Mouse (Mus musculus) heart, postnatal 36 days (tissue): ENCODE data around the gene Npas3. TPM values are rescaled to one million over a fixed set of nuclear protein-coding genes. Genes with fewer than 3 reads are reported as not detected.

Experiments
- DNase-seq, 2 experiments: peaks; one replicate each; pipeline ENCODE4 v3.0.0; 2021 to 2022
- intact Hi-C: fragments of 180-260 bp; cut with DNase I; formaldehyde crosslinking; loops from one replicate; pipeline ENCODE4 v1.15.1; 2025
- total RNA-seq, 2 experiments: library from RNA; stranded (reverse); gene quantifications; 2 replicates each; pipeline ENCODE4 v1.2.3; 2021

The Npas3 gene
- total RNA-seq, 2 experiments from 2014 or later, result 0.79 to 0.83 TPM

DNA sequence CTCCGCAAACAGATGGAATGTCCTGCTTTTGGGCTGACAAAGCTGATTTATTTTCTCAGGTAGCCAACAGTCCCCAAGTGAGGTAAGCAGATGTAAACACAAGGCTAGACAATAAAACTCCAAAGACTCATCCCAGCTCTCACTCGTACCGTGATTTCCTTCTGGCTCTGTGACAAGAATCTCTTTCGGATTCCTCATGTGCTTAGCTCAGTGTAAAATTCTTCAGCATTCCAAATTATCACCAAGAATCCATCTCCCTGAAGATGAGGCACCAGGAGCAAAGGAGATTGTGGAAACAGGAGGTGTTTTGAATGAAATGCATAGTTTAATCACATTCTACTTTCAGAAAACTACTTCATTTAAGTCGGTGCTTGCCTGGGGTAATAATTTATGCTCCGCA is 509.2 kb downstream of the Npas3 start:
- intact Hi-C loops, result no loop called here
- no peak for DNase-seq

DNA sequence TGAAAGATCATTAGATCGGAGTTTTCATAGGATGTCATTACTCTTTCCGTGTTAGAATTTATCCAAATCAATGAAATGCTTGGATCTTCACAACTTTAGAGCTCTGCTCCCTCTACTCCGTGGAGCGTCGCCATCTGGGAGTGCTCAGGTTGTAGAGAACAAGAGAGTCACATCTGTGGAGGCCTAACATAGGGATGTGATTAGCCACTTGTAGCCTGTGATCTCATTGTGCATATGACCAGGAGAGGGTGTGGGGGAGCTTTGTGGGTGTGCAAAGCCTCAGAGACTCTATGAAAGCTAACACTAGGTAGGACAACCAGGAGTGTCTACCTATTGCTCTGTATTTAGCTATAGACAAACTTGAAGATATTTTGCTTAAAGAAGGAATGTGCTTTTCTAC is 509.9 kb downstream of the Npas3 start:
- DNase-seq, result no peak
- intact Hi-C loops, result no loop called here

DNA sequence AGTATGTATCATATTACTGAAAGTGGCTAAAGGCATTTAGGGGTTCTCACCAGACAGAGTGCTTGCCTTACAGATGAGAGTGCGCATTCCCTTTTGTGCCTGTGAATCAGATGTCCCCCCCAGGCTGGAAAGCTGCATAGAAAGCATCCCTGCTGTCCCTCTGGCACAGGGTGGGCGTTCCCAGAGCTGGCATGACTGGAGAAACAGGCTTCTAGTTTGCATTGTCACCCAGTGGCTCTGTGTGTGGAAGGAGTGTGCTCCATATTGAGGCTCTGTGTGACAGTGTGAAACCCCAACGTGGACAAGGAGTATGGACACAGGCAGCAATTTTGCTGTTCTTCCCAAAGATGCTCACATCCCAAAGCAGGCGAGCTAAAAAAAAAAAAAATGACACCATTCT is 515.7 kb downstream of the Npas3 start:
- no peak for DNase-seq
- intact Hi-C loops, result no loop called here

DNA sequence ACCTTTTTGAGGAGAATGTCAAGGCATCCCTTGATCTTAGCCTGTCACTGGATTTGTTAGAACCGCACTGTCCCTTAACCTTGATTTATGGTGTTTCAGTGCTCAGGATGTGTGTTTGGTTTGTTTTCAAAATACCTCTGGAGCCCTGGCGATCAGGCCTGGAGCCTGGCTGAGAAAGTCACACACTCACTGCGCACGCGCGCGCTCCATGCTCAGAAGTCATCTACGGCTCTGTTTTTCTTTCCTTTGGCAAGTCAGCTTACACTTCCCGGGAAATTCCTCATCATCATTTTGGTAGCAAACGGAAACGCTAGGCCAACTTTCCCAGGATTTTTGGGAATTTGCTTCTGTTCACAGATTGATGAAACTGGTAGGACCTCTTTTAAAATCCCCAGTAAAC is 519.9 kb downstream of the Npas3 start:
- peak in 1 of 2 experiments; percentile 36 for DNase-seq
- intact Hi-C loops, result no loop called here

DNA sequence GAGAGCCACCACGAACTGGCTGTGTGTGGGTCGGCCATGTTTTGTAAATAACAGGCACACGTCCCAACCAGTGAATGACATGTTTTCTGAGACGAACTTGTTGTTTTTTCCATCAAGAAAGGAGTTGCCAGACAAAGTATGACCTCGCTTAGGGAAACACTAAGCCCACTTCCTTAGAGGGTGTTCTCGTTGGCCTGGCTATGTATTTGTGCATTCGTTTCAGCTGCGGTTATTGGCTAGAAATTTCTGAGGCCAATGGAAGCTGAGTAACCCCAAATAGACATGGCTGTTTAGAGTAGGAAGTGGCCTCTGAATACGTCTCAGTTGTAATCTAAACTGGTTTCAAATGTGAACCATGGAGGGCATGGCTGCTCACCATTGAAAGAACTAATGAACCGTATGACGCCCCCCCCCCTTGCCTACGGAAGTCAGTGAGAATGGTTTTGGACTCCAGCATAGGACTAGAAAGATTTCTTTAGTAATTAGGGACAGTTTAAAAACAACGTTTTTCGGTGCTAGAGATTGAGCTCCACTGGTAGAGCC is 523.0 kb downstream of the Npas3 start:
- intact Hi-C loops, result no loop called here
- no peak for DNase-seq

DNA sequence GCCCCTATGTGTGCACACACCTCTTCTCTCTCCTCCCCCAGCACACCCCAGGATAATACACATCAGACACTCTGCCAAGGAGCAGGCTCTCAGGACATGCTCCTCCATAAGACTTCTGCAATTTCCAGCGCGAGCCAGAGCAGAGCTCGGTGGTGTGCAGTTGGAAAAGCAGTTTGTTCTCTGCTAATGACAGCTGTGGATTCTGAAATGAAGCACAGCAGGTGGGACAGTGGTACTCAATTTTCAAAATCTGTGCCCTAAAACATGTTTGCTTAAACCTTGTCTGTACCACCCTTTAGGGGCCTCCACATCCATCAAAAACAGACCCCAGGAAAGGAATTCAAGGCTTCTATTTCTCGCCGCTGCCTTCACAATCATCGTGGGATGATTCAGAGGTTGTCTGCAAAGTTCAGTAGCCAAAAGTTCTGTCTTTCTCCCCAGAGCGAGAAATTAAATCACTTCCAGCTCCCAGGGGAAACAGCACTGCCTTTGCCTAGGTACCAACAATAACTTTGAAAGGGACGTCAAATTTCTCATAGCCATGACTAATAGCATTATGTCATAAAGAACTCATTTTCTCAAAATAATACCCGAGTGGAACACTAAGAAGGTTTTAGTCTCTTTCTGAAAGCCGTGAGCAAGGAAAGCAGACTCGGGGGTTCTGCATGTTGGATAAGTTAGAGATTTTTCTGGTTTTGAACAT is 533.5 kb downstream of the Npas3 start:
- intact Hi-C loops, result no loop called here
- no peak for DNase-seq

DNA sequence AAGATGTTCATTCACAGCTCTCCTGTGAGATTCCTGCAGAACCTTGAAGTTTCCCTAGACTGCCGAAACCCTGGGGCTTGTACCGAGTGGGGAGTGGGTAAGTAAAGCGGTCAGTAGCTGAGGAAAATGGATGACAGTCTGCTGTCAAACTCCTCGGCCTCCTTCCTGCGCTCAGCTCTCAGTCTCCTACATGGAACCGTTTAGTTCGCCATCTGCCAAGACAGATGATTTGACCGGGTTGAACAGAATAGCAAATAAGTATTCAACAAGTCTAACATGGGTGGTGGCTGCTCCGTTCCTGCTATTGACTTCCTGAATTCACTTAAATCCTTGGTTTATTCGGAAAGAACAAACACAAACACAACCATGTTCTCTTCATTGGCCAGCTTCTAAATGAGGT is 541.0 kb downstream of the Npas3 start:
- DNase-seq, result no peak
- intact Hi-C loops, result no loop called here

DNA sequence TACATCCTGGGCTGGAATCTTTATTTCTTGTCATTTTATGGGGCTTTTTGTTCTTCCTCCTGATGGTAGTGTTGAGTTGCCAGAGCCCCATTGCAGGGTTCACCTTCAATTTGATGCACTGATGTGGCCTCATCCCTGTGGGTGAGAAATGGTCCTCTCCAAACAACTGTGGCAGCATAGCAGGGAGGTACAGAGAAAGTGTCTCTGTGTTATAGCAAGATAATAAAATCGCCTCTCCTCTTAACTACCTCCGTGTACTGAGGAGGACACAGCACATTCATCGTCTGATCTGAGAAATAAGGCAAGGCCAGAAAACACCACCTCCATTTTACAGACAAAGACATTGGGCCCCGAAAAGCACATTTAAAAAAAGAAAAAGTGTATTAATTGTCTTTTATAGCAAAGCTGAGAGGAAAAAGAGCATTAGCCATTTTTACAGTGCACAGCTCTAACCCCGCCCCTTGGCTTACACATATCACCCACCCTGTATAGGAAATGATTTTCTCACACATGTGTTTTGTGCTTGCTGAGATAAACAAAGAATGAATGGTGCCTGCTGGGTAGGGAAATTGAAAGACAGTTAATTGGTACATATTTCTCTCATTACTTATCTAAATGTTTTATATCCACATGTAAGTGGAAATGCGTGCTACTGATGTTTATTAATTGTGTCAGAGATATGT is 546.4 kb downstream of the Npas3 start:
- DNase-seq, result no peak
- intact Hi-C loops, result no loop called here

DNA sequence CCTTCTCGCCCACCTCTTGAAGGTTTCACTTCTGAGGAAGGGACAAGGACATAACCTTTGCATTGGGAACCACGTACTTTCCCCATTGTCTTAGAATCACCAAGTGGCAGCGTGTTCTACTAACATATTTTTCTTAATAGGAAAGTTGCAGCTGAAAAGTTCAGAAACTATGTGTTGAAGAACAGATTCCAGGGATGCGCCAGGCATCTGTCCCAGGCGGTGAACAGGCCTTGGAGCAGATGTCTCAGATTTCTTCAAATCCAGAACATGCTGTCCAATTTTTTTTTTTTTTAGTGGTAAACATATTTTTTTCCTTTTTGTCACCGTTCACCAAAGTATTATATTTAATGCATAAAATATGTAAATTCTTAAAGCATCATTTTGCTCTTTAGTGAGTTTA is 553.4 kb downstream of the Npas3 start:
- intact Hi-C loops, result no loop called here
- DNase-seq, result no peak

DNA sequence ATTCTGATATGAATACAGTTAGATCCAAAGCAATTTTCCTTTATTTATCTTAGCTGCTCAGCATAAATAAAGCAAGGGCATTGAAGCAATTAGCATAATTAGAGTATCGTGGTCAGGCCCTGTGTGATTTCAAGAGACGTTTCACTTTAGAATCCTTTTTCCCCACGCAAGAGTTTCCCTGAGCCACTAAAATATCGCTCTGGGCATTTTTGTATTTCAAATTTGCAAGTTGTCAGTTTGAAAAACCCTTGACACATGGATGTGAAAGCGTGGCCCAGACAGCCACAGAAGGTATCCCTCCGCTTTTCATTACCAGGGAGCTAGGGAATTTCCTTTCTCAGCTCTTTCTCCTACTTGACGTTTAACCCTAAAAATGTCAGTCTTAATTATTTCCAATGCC is 553.9 kb downstream of the Npas3 start:
- no peak for DNase-seq
- intact Hi-C loops, result no loop called here

DNA sequence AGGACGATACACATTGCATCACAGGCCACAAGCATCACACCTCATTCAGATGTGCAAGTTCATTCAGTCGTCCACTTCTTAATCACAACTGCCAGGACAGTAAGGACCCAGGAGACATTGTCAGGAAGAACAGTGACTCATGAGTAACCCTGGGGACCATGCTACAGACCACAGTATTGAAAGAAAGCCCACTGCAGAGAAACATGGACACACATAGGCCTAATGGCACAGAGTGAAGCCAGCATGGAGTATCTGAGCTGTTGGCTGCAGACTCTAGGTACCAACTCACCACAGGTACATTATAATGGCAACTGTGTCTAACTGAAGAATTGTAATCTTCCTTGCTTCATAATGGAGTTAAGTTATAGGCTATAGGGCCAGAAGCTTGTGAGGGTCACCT is 561.6 kb downstream of the Npas3 start:
- intact Hi-C loops, result no loop called here
- no peak for DNase-seq

DNA sequence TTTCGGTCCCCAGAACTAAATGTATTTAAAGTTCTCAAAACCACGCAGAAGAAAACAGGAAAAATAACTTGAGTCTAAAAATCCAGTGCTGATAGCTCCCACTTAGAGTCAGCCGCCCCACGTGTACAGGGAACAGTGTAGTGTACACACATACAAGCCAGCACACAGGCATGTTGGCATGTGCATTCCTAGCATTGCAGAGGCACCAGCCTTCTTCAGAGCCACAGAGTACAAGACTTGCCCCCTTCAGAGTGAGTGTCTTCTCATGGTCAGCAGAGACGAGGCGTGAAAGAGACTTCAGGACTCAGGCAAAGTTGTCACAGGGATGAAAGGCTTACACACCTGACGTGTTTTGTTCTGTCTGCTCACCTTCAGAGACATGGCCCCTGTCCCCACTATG is 565.8 kb downstream of the Npas3 start:
- no peak for DNase-seq
- intact Hi-C loops, result no loop called here

DNA sequence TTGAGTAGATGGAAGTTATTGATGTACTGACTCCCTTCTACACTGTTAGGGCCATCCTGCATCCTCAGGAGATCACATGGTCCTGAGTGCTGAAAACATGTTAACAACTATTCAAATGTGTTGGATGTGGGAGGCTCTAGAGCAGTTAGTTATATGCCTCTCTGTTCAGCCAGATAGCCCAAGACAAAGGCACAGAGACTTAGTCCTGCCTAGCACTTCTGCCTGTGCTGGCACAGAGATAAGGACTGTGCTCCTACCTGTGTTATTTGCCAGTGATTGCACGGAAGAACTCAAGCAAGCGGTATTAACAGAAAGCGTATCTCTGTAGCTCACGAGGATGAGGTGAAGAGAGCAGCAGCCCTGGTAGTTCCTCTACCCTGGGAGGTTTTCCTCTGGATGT is 571.5 kb downstream of the Npas3 start:
- intact Hi-C loops, result no loop called here
- no peak for DNase-seq

DNA sequence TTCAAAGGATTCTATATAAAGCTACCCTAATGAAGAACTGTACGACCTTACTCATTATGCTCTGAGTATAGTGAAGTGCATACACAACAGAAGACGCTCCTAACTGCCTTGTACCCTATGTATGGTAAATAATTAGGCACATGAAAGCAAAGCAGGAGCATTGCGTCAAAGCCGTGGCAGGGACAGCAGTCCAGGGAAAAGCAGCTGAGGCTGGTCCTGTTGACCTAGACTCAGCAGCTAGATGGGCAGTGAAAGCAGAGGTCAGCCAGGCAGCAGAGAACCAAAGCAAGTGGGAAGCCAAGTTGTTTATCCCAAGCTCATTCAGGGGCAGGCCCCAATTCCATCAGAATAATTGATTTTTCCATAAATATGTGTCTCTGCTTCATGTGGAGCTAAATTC is 574.4 kb downstream of the Npas3 start:
- DNase-seq, result no peak
- intact Hi-C loops, result no loop called here

DNA sequence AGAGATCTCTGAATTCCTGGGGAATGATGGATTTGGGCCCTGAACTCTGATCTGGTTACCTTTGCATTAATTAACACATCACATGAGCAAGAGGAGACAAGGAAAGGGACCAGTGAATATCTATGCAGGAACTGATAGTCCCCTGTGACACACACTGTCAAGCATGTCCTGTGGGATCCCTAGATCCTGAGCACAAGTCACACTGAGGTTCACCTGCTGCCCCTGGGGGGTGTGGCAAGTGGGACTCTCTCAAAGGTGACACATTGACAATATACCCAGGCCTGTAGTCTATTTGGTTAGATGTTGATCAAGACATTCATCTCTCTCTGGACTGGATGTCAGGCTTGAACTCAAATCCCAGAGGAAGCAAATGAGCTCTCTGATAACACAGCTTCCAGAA is 576.8 kb downstream of the Npas3 start:
- DNase-seq, result no peak
- intact Hi-C loops, result loop anchor here (1.0 kb wide), 1 partner anchor 37 kb away; no protein-coding TSS in a partner anchor

DNA sequence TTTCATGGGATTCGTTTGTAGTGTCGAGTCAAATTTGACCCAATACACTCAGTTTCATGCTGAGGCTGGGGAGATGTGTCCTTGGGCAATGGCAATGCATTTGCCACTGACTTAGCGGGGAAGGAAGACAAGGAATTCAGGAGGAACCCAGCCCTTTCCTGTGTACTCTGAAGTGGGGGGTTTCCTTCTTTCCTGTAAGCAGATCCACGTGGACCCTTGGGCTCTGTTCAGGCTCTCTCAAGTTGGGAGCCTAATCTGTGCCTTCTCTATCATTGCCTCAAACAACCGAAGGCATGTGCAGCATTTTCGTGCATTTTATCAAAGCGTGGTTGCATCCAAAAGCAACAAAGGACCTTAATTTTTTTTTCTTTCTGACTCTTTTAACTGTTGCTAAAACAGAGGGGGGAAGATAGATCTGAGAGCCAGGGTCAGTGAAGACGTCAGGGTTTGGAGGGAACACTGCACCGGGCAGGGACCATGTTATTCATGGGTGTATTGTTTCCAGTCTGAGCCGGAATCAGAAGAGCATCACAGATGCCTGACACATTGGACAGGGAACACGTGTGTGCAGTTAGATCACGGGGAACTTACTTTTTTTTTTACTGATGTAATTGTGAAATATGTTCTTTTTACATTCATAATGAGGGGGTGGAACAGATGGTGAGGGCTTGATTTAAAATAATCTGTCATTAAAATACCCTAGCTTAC is 577.6 kb downstream of the Npas3 start:
- DNase-seq, result no peak
- intact Hi-C loops, result loop anchor here (1.0 kb wide), 1 partner anchor 38 kb away; no protein-coding TSS in a partner anchor

DNA sequence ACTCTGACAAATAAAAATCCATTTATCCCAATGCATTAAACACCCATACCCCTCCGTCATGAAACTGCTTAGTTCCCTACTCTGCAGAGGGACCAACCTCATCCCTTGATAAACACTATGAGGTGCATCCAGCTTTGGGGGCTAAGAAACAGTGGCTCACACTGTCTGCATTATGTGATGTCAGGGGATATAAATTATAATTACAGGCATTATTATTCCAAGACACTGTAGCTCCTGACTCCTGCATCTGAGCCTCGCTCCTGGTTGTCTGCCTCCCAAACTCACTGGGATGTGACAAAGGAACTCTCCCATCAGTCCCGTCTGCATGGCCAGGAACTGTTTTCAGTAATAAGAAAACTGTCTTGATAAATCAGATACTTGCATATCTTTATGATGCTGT is 578.3 kb downstream of the Npas3 start:
- no peak for DNase-seq
- intact Hi-C loops, result no loop called here

DNA sequence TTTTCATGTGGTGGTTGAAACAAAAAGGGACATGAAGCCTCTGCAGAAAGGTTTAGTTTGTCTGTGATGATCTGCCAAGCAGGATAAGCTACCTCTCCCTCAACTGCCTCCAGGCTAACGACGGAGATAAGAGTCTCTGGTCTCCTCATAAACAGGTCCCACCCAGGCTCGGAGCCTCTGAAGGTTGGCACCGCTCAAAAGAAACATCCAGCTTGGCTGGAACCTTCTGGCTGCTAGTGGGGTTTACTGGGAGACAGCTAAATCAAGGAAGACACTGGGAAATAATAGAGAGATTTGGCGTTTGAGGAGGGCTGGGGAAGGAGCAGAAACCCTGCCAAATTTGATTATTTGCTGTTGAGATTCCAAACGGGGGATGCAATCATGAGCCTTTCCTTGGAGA is 584.1 kb downstream of the Npas3 start:
- DNase-seq, result no peak
- intact Hi-C loops, result no loop called here

DNA sequence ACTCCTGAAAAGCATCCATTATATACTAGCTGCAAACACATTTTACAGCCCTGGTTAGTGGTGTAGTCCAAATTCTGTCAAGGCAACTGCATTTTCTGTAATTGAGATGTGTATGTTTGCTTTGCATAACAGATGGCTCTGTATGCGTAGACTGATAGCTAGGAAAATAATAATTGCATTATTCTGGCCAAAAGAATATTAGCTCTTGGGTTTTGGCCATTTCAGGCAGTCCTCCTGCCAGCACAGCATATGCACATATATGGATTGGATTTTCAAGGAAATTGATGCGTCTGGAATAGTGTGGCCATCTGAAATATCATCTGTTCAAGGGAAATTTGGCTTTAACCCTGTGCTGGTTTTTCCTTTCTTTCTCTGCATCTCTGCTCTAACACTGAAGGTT is 584.9 kb downstream of the Npas3 start:
- DNase-seq, result no peak
- intact Hi-C loops, result no loop called here

DNA sequence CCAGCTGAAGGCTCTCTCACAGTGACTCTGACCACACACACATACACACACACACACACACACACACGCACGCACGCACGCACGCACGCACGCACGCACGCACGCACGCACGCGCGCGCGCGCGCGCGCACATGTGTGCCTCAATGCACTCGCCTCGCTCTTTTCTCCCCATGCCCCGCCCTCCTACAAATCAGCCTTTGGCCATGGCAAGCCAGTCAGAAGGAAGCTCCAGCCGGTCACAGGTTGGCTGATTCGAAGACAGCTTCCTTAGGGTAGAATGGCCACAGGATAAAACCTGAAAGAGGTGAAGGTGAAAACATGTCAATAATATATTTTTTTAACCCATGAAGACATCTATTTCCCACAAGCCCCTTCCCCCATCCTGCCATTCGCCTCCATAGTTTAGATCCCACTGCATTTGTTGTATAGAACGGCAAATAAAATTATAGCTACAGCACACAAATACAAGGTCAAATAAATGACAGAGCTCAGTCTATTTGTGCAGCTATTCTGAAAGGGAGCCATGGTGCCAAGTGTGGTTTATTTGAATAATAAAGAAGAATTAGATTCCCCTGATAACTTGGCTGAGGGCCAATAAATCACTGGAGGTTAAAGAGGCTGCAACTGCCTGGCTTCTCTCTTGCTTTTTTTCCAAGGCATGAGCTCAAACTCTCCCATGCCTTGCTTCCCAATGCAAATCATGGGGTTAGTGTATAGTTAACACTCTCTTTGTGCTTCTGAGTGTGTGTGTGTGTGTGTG is 587.7 kb downstream of the Npas3 start:
- intact Hi-C loops, result no loop called here
- no peak for DNase-seq

DNA sequence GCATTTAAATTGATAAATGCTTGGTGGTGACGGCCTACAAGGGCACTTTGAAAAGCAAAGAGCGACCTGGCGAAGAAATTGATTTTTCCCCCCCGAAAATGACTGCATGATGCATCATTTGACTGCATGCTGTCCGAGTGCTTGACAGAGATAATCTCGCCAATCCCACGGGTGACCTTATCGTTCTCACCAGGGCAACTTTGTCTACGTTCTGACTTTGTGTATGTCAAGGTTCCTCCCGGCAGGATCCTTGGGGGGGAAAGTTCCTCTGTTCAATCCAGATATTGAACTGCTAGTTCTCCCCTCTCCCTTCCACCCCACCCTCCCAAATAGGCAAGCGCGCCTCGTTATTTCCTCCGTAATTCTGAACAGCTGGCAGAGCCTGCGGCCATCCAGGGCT is 588.9 kb downstream of the Npas3 start:
- no peak for DNase-seq
- intact Hi-C loops, result no loop called here
